Mouse (Mus musculus) intestine, embryonic 14.5 days (tissue): ENCODE data around the gene Cox8a. TPM values are rescaled to one million over a fixed set of nuclear protein-coding genes. Genes with fewer than 3 reads are reported as not detected.
A peak's percentile ranks its signal among the peaks of the same experiment; 100 is the strongest.

Experiments
- ATAC-seq: fragments of 200-750 bp; cut with Nextera tagmentation; replicated peaks from 2 replicates; pipeline ENCODE4 v1.8.0; 2017; ENCODE audit warnings: low read depth, moderate number of reproducible peaks, moderate TSS enrichment, moderate library complexity; ENCODE audit not compliant: low FRiP score, low TSS enrichment
- DNase-seq: peaks from one replicate; pipeline ENCODE4 v3.0.0-alpha.2; 2018; ENCODE audit warnings: low spot score
- H3K27ac ChIP-seq: fragments of 300-500 bp; sonication (generic); 2 replicates; pipeline ENCODE4 v1.5.1; 2014; ENCODE audit warnings: low read depth, mild to moderate bottlenecking, control low read depth
- H3K27me3 ChIP-seq: fragments of 300-500 bp; sonication (generic); replicated peaks from 2 replicates; pipeline ENCODE4 v1.6.1; 2014; ENCODE audit warnings: low read length, control low read depth; ENCODE audit not compliant: control insufficient read depth, insufficient read depth
- H3K36me3 ChIP-seq: fragments of 300-500 bp; sonication (generic); 2 replicates; pipeline ENCODE4 v1.6.1; 2014; ENCODE audit warnings: low read length, control low read depth; ENCODE audit not compliant: control insufficient read depth, insufficient read depth
- H3K4me1 ChIP-seq: fragments of 300-500 bp; sonication (generic); replicated peaks from 2 replicates; pipeline ENCODE4 v1.6.1; 2014; ENCODE audit warnings: low read length, control low read depth, mixed read lengths; ENCODE audit not compliant: control insufficient read depth, insufficient read depth
- H3K4me2 ChIP-seq: fragments of 300-500 bp; sonication (generic); 2 replicates; pipeline ENCODE4 v1.6.1; 2014; ENCODE audit warnings: low read length
- H3K4me3 ChIP-seq: fragments of 300-500 bp; sonication (generic); 2 replicates; pipeline ENCODE4 v1.5.1; 2014; ENCODE audit warnings: low read depth, low read length, control low read depth, mixed read lengths
- H3K9ac ChIP-seq: fragments of 300-500 bp; sonication (generic); 2 replicates; pipeline ENCODE4 v1.6.1; 2014; ENCODE audit warnings: mild to moderate bottlenecking, low read length
- H3K9me3 ChIP-seq: fragments of 300-500 bp; sonication (generic); 2 replicates; pipeline ENCODE4 v1.6.1; 2016; ENCODE audit warnings: low read length, control low read depth; ENCODE audit not compliant: control insufficient read depth
- WGBS: fragments of 180-500 bp; shearing (Covaris S2); extraction: QIAGEN DNeasy Blood & Tissue Kit; methylation state at CpG from one replicate; pipeline ENCODE4 v1.1.7; 2014; 5-methylcytosine and 5-hydroxymethylcytosine counted together
- polyA plus RNA-seq: library from polyadenylated mRNA; unstranded; fragments of >200 nt; fragmentation: Nextera tagmentation; extraction: Ambion mirVana; gene quantifications from 2 replicates; pipeline ENCODE4 v1.2.1, GENCODE M21; 2014

The Cox8a gene
- polyA plus RNA-seq, 1 experiment from 2014 or later: 1,347 TPM

DNA sequence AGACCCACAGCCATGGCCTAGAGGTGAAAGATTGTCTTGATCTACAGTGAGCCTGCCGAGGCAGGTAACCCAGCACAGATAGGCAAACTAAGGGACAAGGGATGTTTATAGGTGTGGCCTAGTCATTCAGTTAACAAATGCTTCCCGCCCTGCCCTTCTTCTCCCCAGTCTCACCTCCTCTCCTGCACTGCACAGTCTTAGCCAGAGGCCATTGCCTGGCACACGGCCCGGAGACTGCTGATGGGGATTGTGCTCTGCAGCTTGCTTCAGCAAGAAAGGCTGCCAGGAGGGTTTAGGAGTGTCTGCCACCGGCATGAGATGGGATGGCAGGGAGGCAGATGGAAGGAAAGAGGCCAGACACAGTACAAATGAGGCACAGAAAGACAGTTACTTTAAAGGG lies 40.5 kb upstream of the Cox8a start:
- DNase-seq (no peak), ATAC-seq (no peak)
- Histone ChIP-seq H3K27me3 (no peaks in the 10 kb centered on the region), H3K9ac (no peak overlapping the region), H3K27ac (no peak overlapping the region), H3K4me1 (no peaks in the 10 kb centered on the region), H3K4me3 (no peak overlapping the region), H3K36me3 (no peaks in the 10 kb centered on the region), H3K9me3 (no peaks in the 10 kb centered on the region), H3K4me2 (no peak overlapping the region)
- WGBS: 85% methylated on average over 5 of the region's 5 CpGs

DNA sequence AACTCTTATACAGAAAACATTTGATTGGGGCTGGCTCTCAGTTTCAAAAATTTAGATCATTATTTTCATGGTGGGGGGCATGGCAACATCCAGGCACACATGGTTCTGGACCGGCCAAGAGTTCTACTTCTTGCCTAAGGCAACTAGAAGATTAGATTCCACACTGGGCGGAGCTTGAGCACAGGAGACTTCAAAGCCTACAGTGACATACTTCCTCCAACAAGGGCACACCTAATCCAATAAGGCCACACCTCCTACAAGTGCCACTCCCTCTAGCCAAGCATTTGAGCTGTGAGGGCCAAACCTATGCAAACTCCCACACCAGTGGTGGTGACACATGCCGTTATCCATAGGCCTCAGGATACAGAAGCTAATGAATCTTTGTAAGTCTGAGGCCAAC lies 28.6 kb upstream of the Cox8a start:
- Histone ChIP-seq H3K9me3 (no peaks in the 10 kb centered on the region), H3K4me2 (no peak overlapping the region), H3K4me1 (no peaks in the 10 kb centered on the region; the same call in 1 of the 2 replicates), H3K27ac (no peak overlapping the region), H3K27me3 (no peaks in the 10 kb centered on the region), H3K36me3 (no peaks in the 10 kb centered on the region), H3K9ac (no peak overlapping the region), H3K4me3 (no peak overlapping the region)
- DNase-seq (no peak), ATAC-seq (no peak)
- WGBS: 71% methylated on average over 3 of the region's 3 CpGs

GRCm38 (mm10) chr19:7240782-7241690 lies 23.6 kb upstream of the Cox8a start, which contains the start of gene Naa40:
Gene Naa40, minus strand, starts transcription at chr19:7241183.
- H3K27me3 ChIP-seq: no peaks in the 10 kb centered on the region
- H3K4me1 ChIP-seq: peaks cover 11% of the 10 kb centered on the region
- H3K9me3 ChIP-seq: no peaks in the 10 kb centered on the region
- H3K36me3 ChIP-seq: peaks cover 20% of the 10 kb centered on the region
- peak within 1 kb of the TSS; percentile 96 for H3K4me2 ChIP-seq
- peak; percentile 96 for ATAC-seq
- peak; percentile 96 for DNase-seq
- H3K9ac ChIP-seq: peak within 1 kb of the TSS; percentile 77
- H3K27ac ChIP-seq: peak within 1 kb of the TSS; percentile 81
- H3K4me3 ChIP-seq: peak within 1 kb of the TSS; percentile 74
- WGBS: under 1% methylated on average over 80 of the region's 80 CpGs

DNA sequence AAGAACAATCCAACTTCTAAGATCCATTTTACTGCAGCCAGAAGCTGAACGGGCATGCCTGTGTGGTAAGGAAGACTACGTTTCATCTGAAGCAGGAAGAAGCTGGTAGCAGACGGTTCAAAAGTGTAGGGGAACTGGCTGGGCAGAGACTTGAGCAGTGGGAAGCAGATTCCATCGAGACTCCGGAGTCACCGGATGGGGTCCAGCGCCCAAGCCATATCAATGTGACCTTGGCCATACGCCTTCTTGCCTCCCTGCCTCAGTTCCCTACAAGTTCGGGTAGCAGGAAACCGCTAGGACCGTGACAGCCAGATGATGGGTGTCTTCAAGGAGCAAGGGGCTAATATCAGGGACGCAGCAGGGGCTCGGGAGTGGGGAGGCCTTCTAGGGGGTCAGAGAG lies 22.9 kb upstream of the Cox8a start:
- peak overlapping the region; percentile 81; the same call in 1 of the 2 replicates for H3K27ac ChIP-seq
- DNase-seq (peak; percentile 68), ATAC-seq (peak; percentile 26)
- H3K9ac ChIP-seq: peak overlapping the region; percentile 77
- no peaks in the 10 kb centered on the region for H3K27me3 ChIP-seq
- peak overlapping the region; percentile 74 for H3K4me3 ChIP-seq
- peaks cover 11% of the 10 kb centered on the region for H3K4me1 ChIP-seq
- WGBS: 3% methylated on average over 13 of the region's 13 CpGs
- H3K4me2 ChIP-seq: peak overlapping the region; percentile 96
- H3K36me3 ChIP-seq: peaks cover 20% of the 10 kb centered on the region
- H3K9me3 ChIP-seq: no peaks in the 10 kb centered on the region

- H3K9me3 ChIP-seq: no peaks in the 10 kb centered on the region
- H3K27me3 ChIP-seq: no peaks in the 10 kb centered on the region
- H3K36me3 ChIP-seq: peaks cover 22% of the 10 kb centered on the region
- H3K4me1 ChIP-seq: peaks cover 11% of the 10 kb centered on the region
- H3K27ac ChIP-seq: no peak overlapping the region
- peak overlapping the region; percentile 74; the same call in 1 of the 2 replicates for H3K4me3 ChIP-seq
- DNase-seq: no peak
- ATAC-seq: no peak
- peak overlapping the region; percentile 96 for H3K4me2 ChIP-seq
- H3K9ac ChIP-seq: peak overlapping the region; percentile 77
- 85% methylated on average over 3 of the region's 3 CpGs for WGBS
Measured at GRCm38 (mm10) chr19:7239574-7239973, 22.2 kb upstream of the Cox8a start.

DNA sequence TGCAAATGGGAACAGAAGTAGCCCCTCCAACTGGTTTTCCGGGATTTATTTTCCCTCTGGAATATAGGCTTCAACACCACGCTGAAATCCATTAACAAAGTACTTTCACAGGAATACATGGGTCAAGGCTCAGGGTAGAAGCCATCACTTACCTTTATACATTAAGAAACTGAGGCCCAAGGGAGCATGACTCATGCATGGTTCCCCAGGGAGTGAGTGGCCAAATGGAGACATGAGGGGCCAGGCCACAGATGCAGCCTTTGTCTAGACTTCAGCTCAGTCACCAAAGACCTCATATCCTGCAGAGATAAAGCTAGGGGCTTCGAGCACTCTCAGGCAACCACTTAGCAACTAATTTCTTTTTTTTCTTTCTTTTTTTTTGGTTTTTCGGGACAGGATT lies 19.3 kb upstream of the Cox8a start:
- H3K4me3 ChIP-seq: no peak overlapping the region
- H3K4me2 ChIP-seq: no peak overlapping the region
- peaks cover 50% of the 10 kb centered on the region for H3K36me3 ChIP-seq
- 95% methylated on average over 4 of the region's 4 CpGs for WGBS
- peaks cover 11% of the 10 kb centered on the region for H3K4me1 ChIP-seq
- no peaks in the 10 kb centered on the region for H3K9me3 ChIP-seq
- H3K27me3 ChIP-seq: no peaks in the 10 kb centered on the region
- ATAC-seq (no peak), DNase-seq (no peak)
- H3K27ac ChIP-seq: no peak overlapping the region
- H3K9ac ChIP-seq: no peak overlapping the region

DNA sequence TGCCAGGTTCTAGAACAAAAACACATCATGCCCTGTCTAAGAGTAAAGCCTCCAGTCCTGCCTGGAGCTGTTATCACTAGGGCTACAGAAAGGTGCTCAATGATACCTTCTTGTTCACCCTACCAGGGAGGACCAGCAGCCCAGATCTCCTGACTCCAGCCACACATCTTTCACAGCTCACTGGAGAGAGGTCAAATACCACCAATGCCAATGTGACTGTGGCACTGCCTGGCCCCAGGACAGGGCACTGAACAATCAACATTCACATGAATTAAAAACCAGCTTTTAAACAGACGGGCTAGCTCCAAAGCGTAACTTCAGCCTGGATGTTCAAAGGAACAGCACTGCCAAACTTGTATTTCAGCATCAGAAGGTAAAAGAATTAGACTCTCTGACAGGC lies 18.6 kb upstream of the Cox8a start:
- no peaks in the 10 kb centered on the region for H3K27me3 ChIP-seq
- WGBS: 98% methylated on average over 2 of the region's 2 CpGs
- ATAC-seq: no peak
- no peak overlapping the region for H3K4me3 ChIP-seq
- DNase-seq: no peak
- no peak overlapping the region for H3K27ac ChIP-seq
- no peaks in the 10 kb centered on the region for H3K9me3 ChIP-seq
- no peak overlapping the region for H3K4me2 ChIP-seq
- no peak overlapping the region for H3K9ac ChIP-seq
- H3K4me1 ChIP-seq: peaks cover 11% of the 10 kb centered on the region
- peaks cover 57% of the 10 kb centered on the region for H3K36me3 ChIP-seq

DNA sequence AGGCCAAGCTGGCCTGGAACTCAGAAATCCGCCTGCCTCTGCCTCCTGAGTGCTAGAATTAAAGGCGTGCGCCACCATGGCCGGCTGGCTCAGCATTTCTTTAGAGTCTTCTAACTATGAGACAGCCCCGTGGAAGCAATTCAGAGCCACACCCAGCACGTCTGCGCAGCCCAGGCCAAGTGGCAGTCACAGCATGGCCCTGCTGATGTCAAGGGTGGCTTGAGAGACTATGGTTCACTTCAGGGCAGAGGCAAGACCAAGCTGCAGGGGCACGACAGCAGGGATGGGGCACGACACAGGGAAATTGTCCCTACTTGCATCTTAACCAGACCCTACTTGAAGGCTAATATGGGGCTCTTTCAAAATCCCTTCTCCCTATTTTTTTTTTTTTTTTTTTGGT lies 18.0 kb upstream of the Cox8a start:
- Histone ChIP-seq H3K4me2 (no peak overlapping the region), H3K9me3 (no peaks in the 10 kb centered on the region), H3K36me3 (peaks cover 62% of the 10 kb centered on the region), H3K27ac (no peak overlapping the region), H3K4me1 (peaks cover 11% of the 10 kb centered on the region), H3K4me3 (no peak overlapping the region), H3K27me3 (no peaks in the 10 kb centered on the region), H3K9ac (no peak overlapping the region)
- ATAC-seq: no peak
- 94% methylated on average over 9 of the region's 9 CpGs for WGBS
- DNase-seq: no peak
